Mouse (Mus musculus): ENCODE data around the gene Xab2.

- TF ChIP-seq POLR2A (IDR thresholded peaks at IDR 0.05; ENCODE audit: low read depth, low read length), result no peak
- TF ChIP-seq CTCF (IDR thresholded peaks at IDR 0.05; ENCODE audit: extremely low read depth, insufficient read length, insufficient replicate concordance, low read depth, low read length), result no peak
Measured at GRCm38 (mm10) chr8:3607822-3608221, 13.3 kb downstream of the Xab2 start.

All from small intestine, adult 2 months (tissue).